In genomic region chr13:95347018-95347696, GRCm38 (mm10) we compare ENCODE assay signal across 9 mouse cellular contexts. TPM values are rescaled to one million over a fixed set of nuclear protein-coding genes. Genes with fewer than 3 reads are reported as not detected.
DNase-seq lines count a peak whose midpoint lies in the region; ATAC-seq and TF ChIP-seq lines count a peak whose summit lies in the region.
"Had no signal": no experiment of that assay in that cellular context is flagged by ENCODE, and none has a peak within 500 bp of the region (broad histone marks: within the 10 kb centered on the region; RNA-seq: fewer than 3 reads in every experiment).

No protein-coding gene starts in this region.

- peaks cover 15 to 45% of the 10 kb centered on the region in 2 experiments for H3K36me3 ChIP-seq in CH12.LX (replicated peaks in 1 of 2; ENCODE audit: control insufficient read depth in 1 of 2, insufficient read depth in 1 of 2, low read length in 1 of 2)
- H3K36me3 ChIP-seq in embryonic facial prominence, embryonic 14.5 days (ENCODE audit: control insufficient read depth, insufficient read depth, low read length) = peaks cover 24% of the 10 kb centered on the region
- H3K36me3 ChIP-seq in liver, postnatal 0 days (replicated peaks; ENCODE audit: insufficient read depth, low read length) = peaks cover 19% of the 10 kb centered on the region
- H3K36me3 ChIP-seq in neural tube, embryonic 15.5 days = peaks cover 32% of the 10 kb centered on the region

- intact Hi-C loops in heart, postnatal 14 days (cut with DNase I) = loop anchor here (2.0 kb wide), 2 partner anchors 22 to 330 kb away; no protein-coding TSS in a partner anchor

- peak; percentile 83 to 92 for TF ChIP-seq CTCF in CH12.LX (conservative IDR thresholded peaks at IDR 0.05 in 1 of 2, IDR thresholded peaks at IDR 0.05 in 1 of 2; ENCODE audit: low read depth in 2 of 2, low read length in 2 of 2)
- TF ChIP-seq CTCF in bone marrow, adult 2 months (IDR thresholded peaks at IDR 0.05; ENCODE audit: control insufficient read depth, insufficient read depth, low read length) = peak; percentile 73
- peak; percentile 93 for TF ChIP-seq CTCF in liver, postnatal 0 days (IDR thresholded peaks at IDR 0.05; ENCODE audit: low read depth)

- no peak overlapping the region for H3K4me2 ChIP-seq in CH12.LX (ENCODE audit: insufficient read depth, low read depth, poor library complexity, severe bottlenecking)
- no peak overlapping the region for H3K4me2 ChIP-seq in embryonic facial prominence, embryonic 14.5 days (ENCODE audit: low read depth, low read length)
- H3K4me2 ChIP-seq in liver, postnatal 0 days (ENCODE audit: low read depth, low read length) = no peak overlapping the region
- no peak overlapping the region for H3K4me2 ChIP-seq in neural tube, embryonic 15.5 days
- H3K4me2 ChIP-seq: heart, embryonic 13.5 days had no signal

- TF ChIP-seq EP300 in CH12.LX (IDR thresholded peaks at IDR 0.05; ENCODE audit: low read length) = no peak
- TF ChIP-seq EP300 in liver, postnatal 0 days (IDR thresholded peaks at IDR 0.05; ENCODE audit: low read depth) = no peak

- TF ChIP-seq RAD21 in CH12.LX (IDR thresholded peaks at IDR 0.05; ENCODE audit: low read depth, low read length) = peak; percentile 63

- no peak overlapping the region for H3K27ac ChIP-seq in CH12.LX (ENCODE audit: insufficient read depth, low read depth)
- H3K27ac ChIP-seq in bone marrow, adult 2 months (ENCODE audit: control insufficient read depth, insufficient read depth, low read depth, low read length, poor library complexity) = no peak overlapping the region
- H3K27ac ChIP-seq in embryonic facial prominence, embryonic 14.5 days (replicated peaks; ENCODE audit: low read depth, low read length) = no peak overlapping the region
- no peak overlapping the region for H3K27ac ChIP-seq in liver, postnatal 0 days (ENCODE audit: low read depth)
- no peak overlapping the region for H3K27ac ChIP-seq in neural tube, embryonic 15.5 days (replicated peaks)
- H3K27ac ChIP-seq: heart, embryonic 13.5 days had no signal

- 24% methylated on average over 8 of the region's 8 CpGs for WGBS in bone marrow, adult 2 months
- 31% methylated on average over 8 of the region's 8 CpGs for WGBS in embryonic facial prominence, embryonic 14.5 days
- WGBS in liver, postnatal 0 days (ENCODE audit: insufficient replicate concordance) = 31% methylated on average over 8 of the region's 8 CpGs
- WGBS in neural tube, embryonic 15.5 days = 23% methylated on average over 8 of the region's 8 CpGs

- DNase-seq in CH12.LX (ENCODE audit: extremely low read depth) = peak; percentile 79
- peak; percentile 87 for DNase-seq in embryonic facial prominence, embryonic 14.5 days (ENCODE audit: low spot score)
- peak; percentile 73 to 82 for DNase-seq in heart, postnatal 14 days
- peak; percentile 80 for DNase-seq in layer of hippocampus, adult 11-12 months (ENCODE audit: low spot score)
- peak; percentile 81 for DNase-seq in liver, postnatal 0 days
- peak; percentile 66 for DNase-seq in thymus, postnatal 0 days (ENCODE audit: low spot score)

- in situ Hi-C loops in CH12.LX (cut with MboI; ENCODE audit: low pct_ligation_motif_present, low pct_unique_long_range_greater_than_20kb, low sequenced_read_pairs) = no loop called here

- H3K4me3 ChIP-seq in CH12.LX (replicated peaks in 1 of 3; ENCODE audit: low read depth in 2 of 3, low read length in 2 of 3, poor library complexity in 1 of 3) = no peak overlapping the region
- no peak overlapping the region for H3K4me3 ChIP-seq in bone marrow, adult 2 months (replicated peaks; ENCODE audit: control insufficient read depth, low read depth, low read length)
- H3K4me3 ChIP-seq in embryonic facial prominence, embryonic 14.5 days (ENCODE audit: low read depth, low read length) = no peak overlapping the region
- no peak overlapping the region for H3K4me3 ChIP-seq in liver, postnatal 0 days (ENCODE audit: low read depth, low read length)
- no peak overlapping the region for H3K4me3 ChIP-seq in neural tube, embryonic 15.5 days (replicated peaks)
- H3K4me3 ChIP-seq: heart, embryonic 13.5 days had no signal

- no peak for TF ChIP-seq POLR2A in CH12.LX (IDR thresholded peaks at IDR 0.05; ENCODE audit: low read depth, low read length)
- TF ChIP-seq POLR2A in bone marrow, adult 2 months (IDR thresholded peaks at IDR 0.05; ENCODE audit: borderline replicate concordance, control insufficient read depth, low read depth, low read length) = no peak

- no peak overlapping the region for H3K9ac ChIP-seq in CH12.LX (ENCODE audit: insufficient read depth, low read depth)
- H3K9ac ChIP-seq in embryonic facial prominence, embryonic 14.5 days (ENCODE audit: low read depth, low read length) = no peak overlapping the region
- H3K9ac ChIP-seq in liver, postnatal 0 days (replicated peaks) = no peak overlapping the region
- no peak overlapping the region for H3K9ac ChIP-seq in neural tube, embryonic 15.5 days (replicated peaks)
- H3K9ac ChIP-seq: heart, embryonic 13.5 days had no signal

- peaks cover 0 to 7% of the 10 kb centered on the region in 2 experiments; a peak in 2 of 4 replicates for H3K4me1 ChIP-seq in CH12.LX (ENCODE audit: control insufficient read depth in 1 of 2, insufficient read depth in 2 of 2)
- H3K4me1 ChIP-seq in bone marrow, adult 2 months (ENCODE audit: control insufficient read depth, insufficient read depth, low read length) = peaks cover 1% of the 10 kb centered on the region; the same call in 1 of the 2 replicates
- H3K4me1 ChIP-seq in embryonic facial prominence, embryonic 14.5 days (ENCODE audit: control insufficient read depth, insufficient read depth, low read length) = no peaks in the 10 kb centered on the region
- no peaks in the 10 kb centered on the region for H3K4me1 ChIP-seq in liver, postnatal 0 days (ENCODE audit: insufficient read depth)
- no peaks in the 10 kb centered on the region for H3K4me1 ChIP-seq in neural tube, embryonic 15.5 days
- H3K4me1 ChIP-seq: heart, embryonic 13.5 days had no signal

- H3K79me2 ChIP-seq in CH12.LX (replicated peaks; ENCODE audit: control insufficient read depth, extremely low read depth, insufficient read depth, poor library complexity, severe bottlenecking) = no peaks in the 10 kb centered on the region

- peak; percentile 48; the same call in 1 of the 2 replicates for ATAC-seq in embryonic facial prominence, embryonic 14.5 days (ENCODE audit: low read depth)
- peak; percentile 56; the same call in 1 of the 2 replicates for ATAC-seq in liver, postnatal 0 days
- ATAC-seq in neural tube, embryonic 15.5 days (ENCODE audit: low FRiP score) = peak; percentile 79

- dilution Hi-C loops in CH12.LX (cut with MboI; ENCODE audit: extremely low pct_ligation_motif_present, extremely low pct_unique_long_range_greater_than_20kb, low sequenced_read_pairs) = no loop called here

- no peaks in the 10 kb centered on the region for H3K9me3 ChIP-seq in CH12.LX (replicated peaks; ENCODE audit: low read length)
- no peaks in the 10 kb centered on the region for H3K9me3 ChIP-seq in embryonic facial prominence, embryonic 14.5 days (ENCODE audit: control insufficient read depth, low read length)
- H3K9me3 ChIP-seq in liver, postnatal 0 days (ENCODE audit: low read length) = no peaks in the 10 kb centered on the region
- H3K9me3 ChIP-seq in neural tube, embryonic 15.5 days (replicated peaks) = no peaks in the 10 kb centered on the region
- H3K9me3 ChIP-seq: heart, embryonic 13.5 days had no signal

- no peaks in the 10 kb centered on the region for H3K27me3 ChIP-seq in CH12.LX (replicated peaks)
- no peaks in the 10 kb centered on the region for H3K27me3 ChIP-seq in embryonic facial prominence, embryonic 14.5 days (replicated peaks; ENCODE audit: control insufficient read depth, insufficient read depth, low read length)
- no peaks in the 10 kb centered on the region for H3K27me3 ChIP-seq in liver, postnatal 0 days (ENCODE audit: insufficient read depth, low read length)
- H3K27me3 ChIP-seq in neural tube, embryonic 15.5 days (replicated peaks) = no peaks in the 10 kb centered on the region
- H3K27me3 ChIP-seq: heart, embryonic 13.5 days had no signal

TF ChIP-seq in CH12.LX, 34 proteins besides CTCF, POLR2A, EP300 and RAD21:
- TF ChIP-seq SMC3 (IDR thresholded peaks at IDR 0.05; ENCODE audit: low read depth, low read length) = peak; percentile 73
- no peak for TF ChIP-seq IRF4 (IDR thresholded peaks at IDR 0.05; ENCODE audit: low read depth, low read length)

RNA-seq across cellular contexts. Expression of gene Zbed3, which starts 23.7 kb away (rescaled TPM):
- 6.2 and 8.2 TPM in 2 replicates for total RNA-seq in CH12.LX (2012; rRNA removed)
- total RNA-seq in CH12.LX (2014; rRNA removed) = 7.6 and 9.0 TPM in 2 replicates
- polyA plus RNA-seq in CH12.LX (2012; ENCODE audit: insufficient read length, low read depth) = 40.2 and 50.3 TPM in 2 replicates
- 1.8 and 4.0 TPM in 2 replicates for polyA plus RNA-seq in bone marrow, adult 2 months (2011; ENCODE audit: insufficient read depth, insufficient read length, low replicate concordance, missing spikeins)
- 48.4 and 63.6 TPM in 2 replicates for polyA plus RNA-seq in embryonic facial prominence, embryonic 14.5 days (2014; fragmentation: Nextera tagmentation; extraction: Ambion mirVana)
- 10 to 100 TPM; 17.8 to 19.7 TPM for total RNA-seq in heart, postnatal 14 days (2021)
- polyA plus RNA-seq in liver, postnatal 0 days (2015; fragmentation: Nextera tagmentation; extraction: Ambion mirVana) = 5.7 and 6.7 TPM in 2 replicates
- 31.7 and 40.6 TPM in 2 replicates for polyA plus RNA-seq in neural tube, embryonic 15.5 days (2015; fragmentation: Nextera tagmentation; extraction: Ambion mirVana)
- 31.6 and 32.4 TPM in 2 replicates for polyA plus RNA-seq in thymus, postnatal 0 days (2015; fragmentation: Nextera tagmentation; extraction: Ambion mirVana)

RNA-seq across cellular contexts. Expression of gene Aggf1, which starts 28.0 kb away (rescaled TPM):
- 49.1 and 65.4 TPM in 2 replicates for total RNA-seq in CH12.LX (2012; rRNA removed)
- 47.3 and 52.0 TPM in 2 replicates for total RNA-seq in CH12.LX (2014; rRNA removed)
- 68.6 and 73.4 TPM in 2 replicates for polyA plus RNA-seq in CH12.LX (2012; ENCODE audit: insufficient read length, low read depth)
- 13.0 and 23.6 TPM in 2 replicates for polyA plus RNA-seq in bone marrow, adult 2 months (2011; ENCODE audit: insufficient read depth, insufficient read length, low replicate concordance, missing spikeins)
- polyA plus RNA-seq in embryonic facial prominence, embryonic 14.5 days (2014; fragmentation: Nextera tagmentation; extraction: Ambion mirVana) = 30.2 and 33.4 TPM in 2 replicates
- total RNA-seq in heart, postnatal 14 days (2021) = 10 to 100 TPM; 21.8 to 22.1 TPM
- 11.7 TPM in 2 replicates for polyA plus RNA-seq in liver, postnatal 0 days (2015; fragmentation: Nextera tagmentation; extraction: Ambion mirVana)
- polyA plus RNA-seq in neural tube, embryonic 15.5 days (2015; fragmentation: Nextera tagmentation; extraction: Ambion mirVana) = 32.4 and 32.5 TPM in 2 replicates
- 36.3 and 36.8 TPM in 2 replicates for polyA plus RNA-seq in thymus, postnatal 0 days (2015; fragmentation: Nextera tagmentation; extraction: Ambion mirVana)
